Mouse (Mus musculus) kidney, embryonic 14.5 days (tissue): ENCODE results near the gene Dpy30. TPM values are rescaled to one million over a fixed set of nuclear protein-coding genes. Genes with fewer than 3 reads are reported as not detected.

Experiments used
- ATAC-seq: fragments of 200-750 bp; cut with Nextera tagmentation; 2 replicates; pipeline ENCODE4 v1.8.0; 2017; ENCODE audit warnings: moderate number of reproducible peaks, mild to moderate bottlenecking, moderate TSS enrichment, moderate library complexity; ENCODE audit not compliant: low FRiP score, low TSS enrichment
- H3K27ac ChIP-seq: fragments of 300-500 bp; sonication (generic); 2 replicates; pipeline ENCODE4 v1.5.1; 2014; ENCODE audit warnings: low read depth, mild to moderate bottlenecking, low read length, moderate library complexity, mixed read lengths
- H3K27me3 ChIP-seq: fragments of 300-500 bp; sonication (generic); 2 replicates; pipeline ENCODE4 v1.6.1; 2014; ENCODE audit warnings: mild to moderate bottlenecking, low read length; ENCODE audit not compliant: control insufficient read depth, insufficient read depth
- H3K36me3 ChIP-seq: fragments of 300-500 bp; sonication (generic); 2 replicates; pipeline ENCODE4 v1.6.1; 2014; ENCODE audit warnings: low read length, mixed read lengths; ENCODE audit not compliant: control insufficient read depth, insufficient read depth
- H3K4me1 ChIP-seq: fragments of 300-500 bp; sonication (generic); 2 replicates; pipeline ENCODE4 v1.6.1; 2014; ENCODE audit warnings: low read length, mixed read lengths; ENCODE audit not compliant: control insufficient read depth, insufficient read depth
- H3K4me2 ChIP-seq: fragments of 300-500 bp; sonication (generic); replicated peaks from 2 replicates; pipeline ENCODE4 v1.6.1; 2014; ENCODE audit warnings: low read depth, mild to moderate bottlenecking, low read length
- H3K4me3 ChIP-seq: fragments of 300-500 bp; sonication (generic); 2 replicates; pipeline ENCODE4 v1.5.1; 2014; ENCODE audit warnings: mild to moderate bottlenecking, low read length
- H3K9ac ChIP-seq: fragments of 300-500 bp; sonication (generic); 2 replicates; pipeline ENCODE4 v1.6.1; 2014; ENCODE audit warnings: low read depth, mild to moderate bottlenecking, low read length, moderate library complexity
- H3K9me3 ChIP-seq: fragments of 300-500 bp; sonication (generic); 2 replicates; pipeline ENCODE4 v1.6.1; 2016; ENCODE audit warnings: low read length; ENCODE audit not compliant: control insufficient read depth
- WGBS: fragments of 180-500 bp; shearing (Covaris S2); extraction: QIAGEN DNeasy Blood & Tissue Kit; methylation state at CpG from one replicate; pipeline ENCODE4 v1.1.7; 2014; 5-methylcytosine and 5-hydroxymethylcytosine counted together
- polyA plus RNA-seq: library from polyadenylated mRNA; unstranded; fragments of >200 nt; fragmentation: Nextera tagmentation; extraction: Ambion mirVana; gene quantifications from 2 replicates; pipeline ENCODE4 v1.2.1, GENCODE M21; 2014

Dpy30 gene
- polyA plus RNA-seq, 1 experiment from 2014 or later, result 264 TPM

GRCm38 (mm10) chr17:74288626-74289025, 35.1 kb downstream of the Dpy30 start:
- Histone ChIP-seq H3K27me3 (no peaks in the 10 kb centered on the region), H3K4me3 (no peak overlapping the region), H3K9ac (no peak overlapping the region), H3K27ac (no peak overlapping the region), H3K4me1 (peaks cover 14% of the 10 kb centered on the region; the same call in 1 of the 2 replicates), H3K9me3 (no peaks in the 10 kb centered on the region), H3K4me2 (no peak overlapping the region), H3K36me3 (peaks cover 3% of the 10 kb centered on the region; the same call in 1 of the 2 replicates)
- ATAC-seq, result no peak
- WGBS, result 94% methylated on average over 2 of the region's 2 CpGs

- Histone ChIP-seq H3K27me3 (no peaks in the 10 kb centered on the region), H3K27ac (no peak overlapping the region), H3K4me3 (no peak overlapping the region), H3K4me2 (no peak overlapping the region), H3K9ac (no peak overlapping the region), H3K9me3 (no peaks in the 10 kb centered on the region), H3K4me1 (peaks cover 8% of the 10 kb centered on the region; the same call in 1 of the 2 replicates), H3K36me3 (peaks cover 3% of the 10 kb centered on the region; the same call in 1 of the 2 replicates)
- 78% methylated on average over 4 of the region's 4 CpGs for WGBS
- ATAC-seq, result no peak
These were observed 37.5 kb downstream of the Dpy30 start for GRCm38 (mm10) chr17:74286140-74286730.

DNA sequence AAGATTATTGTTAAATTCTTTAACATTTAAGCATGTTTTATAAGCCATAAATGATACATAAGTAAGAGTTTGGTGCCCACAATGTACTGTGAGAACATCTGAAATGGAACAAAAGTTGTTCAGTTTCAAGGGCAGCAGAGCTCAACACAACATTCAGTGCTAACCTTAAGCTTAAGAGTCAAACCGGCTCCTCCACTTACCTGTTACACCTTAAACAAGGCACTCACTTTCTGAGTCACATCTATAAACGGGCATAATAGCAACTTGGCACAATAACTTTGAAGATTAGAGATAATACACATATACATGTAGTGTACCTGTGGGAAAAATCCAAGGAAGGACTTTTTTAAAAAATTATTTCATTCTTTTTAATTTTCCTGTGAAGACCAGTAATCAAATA, 38.0 kb downstream of the Dpy30 start:
- H3K27ac ChIP-seq, result no peak overlapping the region
- no peak overlapping the region for H3K9ac ChIP-seq
- H3K27me3 ChIP-seq, result no peaks in the 10 kb centered on the region
- 80% methylated on average over 2 of the region's 2 CpGs for WGBS
- ATAC-seq, result no peak
- H3K36me3 ChIP-seq, result peaks cover 3% of the 10 kb centered on the region; the same call in 1 of the 2 replicates
- no peaks in the 10 kb centered on the region for H3K9me3 ChIP-seq
- H3K4me1 ChIP-seq, result peaks cover 4% of the 10 kb centered on the region; the same call in 1 of the 2 replicates
- no peak overlapping the region for H3K4me3 ChIP-seq
- H3K4me2 ChIP-seq, result no peak overlapping the region

- no peak overlapping the region for H3K9ac ChIP-seq
- no peaks in the 10 kb centered on the region for H3K27me3 ChIP-seq
- no peak for ATAC-seq
- H3K27ac ChIP-seq, result no peak overlapping the region
- H3K4me1 ChIP-seq, result no peaks in the 10 kb centered on the region
- peaks cover 3% of the 10 kb centered on the region; the same call in 1 of the 2 replicates for H3K36me3 ChIP-seq
- no peak overlapping the region for H3K4me2 ChIP-seq
- no peaks in the 10 kb centered on the region for H3K9me3 ChIP-seq
- no peak overlapping the region for H3K4me3 ChIP-seq
- 79% methylated on average over 2 of the region's 2 CpGs for WGBS
These were observed 39.2 kb downstream of the Dpy30 start for GRCm38 (mm10) chr17:74284397-74285115.

GRCm38 (mm10) chr17:74282024-74282423, 41.7 kb downstream of the Dpy30 start:
- Histone ChIP-seq H3K4me1 (no peaks in the 10 kb centered on the region), H3K4me3 (no peak overlapping the region), H3K36me3 (no peaks in the 10 kb centered on the region), H3K4me2 (no peak overlapping the region), H3K9me3 (no peaks in the 10 kb centered on the region), H3K9ac (no peak overlapping the region), H3K27me3 (no peaks in the 10 kb centered on the region), H3K27ac (no peak overlapping the region)
- no peak for ATAC-seq
- 78% methylated on average over 3 of the region's 3 CpGs for WGBS

DNA sequence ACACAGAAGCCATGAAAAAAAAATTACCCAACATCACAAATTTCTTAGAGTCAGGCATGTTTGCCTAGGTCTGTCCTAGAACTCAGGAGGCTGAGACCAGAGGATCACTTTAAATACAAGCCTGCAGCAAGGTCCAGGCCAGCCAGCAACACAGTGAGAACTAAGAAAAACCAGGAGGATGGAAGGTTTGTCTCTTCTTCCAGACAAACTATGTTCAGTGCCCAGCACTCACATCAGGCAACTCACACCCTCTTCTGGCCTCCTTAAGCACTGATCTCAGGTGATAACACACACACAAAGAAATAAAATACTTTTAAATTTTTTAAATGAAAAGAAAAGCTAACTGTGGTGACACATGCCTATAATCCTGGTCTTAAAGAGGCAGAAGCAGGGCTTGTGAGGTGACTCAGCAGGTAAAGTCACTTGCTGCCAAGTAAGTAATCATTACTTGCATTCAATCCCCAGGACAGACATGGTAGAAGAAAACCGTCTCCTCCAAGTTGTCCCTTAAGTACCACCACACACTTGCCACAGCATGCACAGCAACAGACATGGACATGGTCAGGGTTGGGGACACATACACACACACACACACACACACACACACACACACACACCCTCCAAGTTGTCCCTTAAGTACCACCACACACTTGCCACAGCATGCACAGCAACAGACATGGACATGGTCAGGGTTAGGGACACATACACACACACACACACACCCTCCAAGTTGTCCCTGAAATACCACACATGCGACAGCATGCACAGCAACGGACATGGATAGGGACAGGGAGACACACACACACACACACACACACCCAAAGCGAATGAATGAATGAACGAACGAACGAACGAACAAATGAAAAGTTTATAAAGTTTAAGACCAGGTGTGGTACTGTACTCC, 44.5 kb downstream of the Dpy30 start:
- 93% methylated on average over 8 of the region's 8 CpGs for WGBS
- no peak overlapping the region for H3K4me2 ChIP-seq
- no peak overlapping the region for H3K4me3 ChIP-seq
- H3K9ac ChIP-seq, result no peak overlapping the region
- H3K9me3 ChIP-seq, result no peaks in the 10 kb centered on the region
- ATAC-seq, result no peak
- H3K4me1 ChIP-seq, result no peaks in the 10 kb centered on the region
- H3K27me3 ChIP-seq, result no peaks in the 10 kb centered on the region
- no peak overlapping the region for H3K27ac ChIP-seq
- H3K36me3 ChIP-seq, result no peaks in the 10 kb centered on the region

- Histone ChIP-seq H3K4me1 (no peaks in the 10 kb centered on the region), H3K27me3 (no peaks in the 10 kb centered on the region), H3K36me3 (no peaks in the 10 kb centered on the region), H3K9ac (no peak overlapping the region), H3K9me3 (no peaks in the 10 kb centered on the region), H3K27ac (no peak overlapping the region), H3K4me3 (no peak overlapping the region), H3K4me2 (no peak overlapping the region)
- ATAC-seq, result no peak
- WGBS, result 59% methylated on average over 3 of the region's 3 CpGs
These were observed 49.3 kb downstream of the Dpy30 start for GRCm38 (mm10) chr17:74274471-74274870.

GRCm38 (mm10) chr17:74272683-74273205, 51.0 kb downstream of the Dpy30 start:
- Histone ChIP-seq H3K4me1 (no peaks in the 10 kb centered on the region), H3K4me2 (no peak overlapping the region), H3K9ac (no peak overlapping the region), H3K36me3 (0 out of 2 replicates have a peak, but pooled peaks cover 3% of the 10 kb centered on the region), H3K9me3 (no peaks in the 10 kb centered on the region; the same call in 1 of the 2 replicates), H3K4me3 (no peak overlapping the region), H3K27me3 (no peaks in the 10 kb centered on the region), H3K27ac (no peak overlapping the region)
- 76% methylated on average over 16 of the region's 16 CpGs for WGBS
- 0 out of 2 replicates have a peak, but pooled peaks have one; percentile 49 for ATAC-seq
